Comparison of ENCODE assay signal across 17 mouse cellular contexts in genomic region chr13:34612402-34612801, GRCm38 (mm10). TPM values are rescaled to one million over a fixed set of nuclear protein-coding genes. Genes with fewer than 3 reads are reported as not detected.
DNase-seq lines count a peak whose midpoint lies in the region; TF ChIP-seq lines count a peak whose summit lies in the region.
"Had no signal": no experiment of that assay in that cellular context is flagged by ENCODE, and none has a peak within 500 bp of the region (broad histone marks: within the 10 kb centered on the region; RNA-seq: fewer than 3 reads in every experiment).

No protein-coding gene starts in this region.

- TF ChIP-seq POLR2A in brain, embryonic 14.5 days (IDR thresholded peaks at IDR 0.05; ENCODE audit: borderline replicate concordance, extremely low read depth, insufficient read depth, insufficient read length, poor library complexity, severe bottlenecking) = no peak

- intact Hi-C loops in gastrocnemius, adult 2 months (cut with DNase I) = no loop called here
- intact Hi-C loops in heart, postnatal 10 days (cut with DNase I) = no loop called here

- peak; percentile 17 for DNase-seq in gastrocnemius, postnatal 10 days
- no peak for DNase-seq in gastrocnemius, adult 2 months
- DNase-seq in layer of hippocampus, postnatal 14 days (ENCODE audit: low spot score in 2 of 2) = peak; percentile 17 to 36
- DNase-seq in layer of hippocampus, adult 18-20 months (ENCODE audit: low spot score in 2 of 2) = no peak
- DNase-seq in brain, embryonic 14.5 days (ENCODE audit: low read depth) = peak; percentile 41
- peak; percentile 58 to 67 for DNase-seq in heart, postnatal 10 days
- no peak for DNase-seq in ovary, adult 18-20 months (ENCODE audit: low spot score)
- DNase-seq: adrenal gland, postnatal 36 days; cerebellum, postnatal 25 days; right cerebral cortex, postnatal 25 days had no signal

- no peak for TF ChIP-seq CTCF in gastrocnemius, adult 2 months (IDR thresholded peaks at IDR 0.05)
- TF ChIP-seq CTCF in brain, embryonic 14.5 days (IDR thresholded peaks at IDR 0.05; ENCODE audit: borderline replicate concordance, extremely low read depth, insufficient read depth, insufficient read length) = no peak

- H3K4me3 ChIP-seq in gastrocnemius, adult 2 months = no peak overlapping the region
- H3K4me3 ChIP-seq: erythroblast, embryonic 14.5 days; hindbrain, embryonic 12.5 days; left cerebral cortex, adult 2 months; liver, embryonic 12.5 days; lung, embryonic 15.5 days; neural tube, embryonic 13.5 days had no signal

- no peak overlapping the region for H3K27ac ChIP-seq in gastrocnemius, adult 2 months
- H3K27ac ChIP-seq: hindbrain, embryonic 12.5 days; left cerebral cortex, adult 2 months; liver, embryonic 12.5 days; lung, embryonic 15.5 days; neural tube, embryonic 13.5 days had no signal

RNA-seq across cellular contexts. Expression of gene Pxdc1, which starts 40.9 kb away (rescaled TPM):
- 10 to 100 TPM in 1 of 2 experiments, 1 to 10 TPM in 1; 7.3 to 14.3 TPM for total RNA-seq in gastrocnemius, postnatal 10 days (2021)
- 1 to 10 TPM; 3.6 to 8.6 TPM for total RNA-seq in gastrocnemius, adult 2 months (2021)
- 10 to 100 TPM; 18.8 to 20.9 TPM for total RNA-seq in layer of hippocampus, postnatal 14 days (2021)
- 10 to 100 TPM; 11.3 to 13.2 TPM for total RNA-seq in layer of hippocampus, adult 18-20 months (2021)
- polyA plus RNA-seq in brain, embryonic 14.5 days (2012; rRNA removed) = 7.9 and 9.9 TPM in 2 replicates
- 10 to 100 TPM; 18.2 to 24.3 TPM for total RNA-seq in heart, postnatal 10 days (2021)
- total RNA-seq: granulocyte monocyte progenitor cell, adult 5-6 weeks had no signal

Comparison
In these comparisons a context has a peak if more than half of its experiments do, and no peak if none do; other contexts are left out.
1. DNase-seq: peak in gastrocnemius, postnatal 10 days (single experiment), layer of hippocampus, postnatal 14 days (2 of 2), brain, embryonic 14.5 days (single experiment) and heart, postnatal 10 days (2 of 2); none in gastrocnemius, adult 2 months (single experiment), layer of hippocampus, adult 18-20 months (0 of 2) and ovary, adult 18-20 months (single experiment).